Mouse (Mus musculus) hindbrain, embryonic 11.5 days (tissue): ENCODE results near the gene Cx3cl1. TPM values are rescaled to one million over a fixed set of nuclear protein-coding genes. Genes with fewer than 3 reads are reported as not detected.

Experiments
- ATAC-seq: fragments of 200-750 bp; cut with Nextera tagmentation; 2 replicates; pipeline ENCODE4 v1.8.0; 2017; ENCODE audit warnings: mild to moderate bottlenecking, moderate TSS enrichment, moderate library complexity; ENCODE audit not compliant: low FRiP score
- DNase-seq: peaks from one replicate; pipeline ENCODE4 v3.0.0-alpha.2; 2015; ENCODE audit warnings: low spot score
- H3K27ac ChIP-seq: fragments of 300-500 bp; sonication (generic); 2 replicates; pipeline ENCODE4 v1.5.1; 2014; ENCODE audit warnings: mild to moderate bottlenecking, low read depth, low read length
- H3K27me3 ChIP-seq: fragments of 300-500 bp; sonication (generic); 2 replicates; pipeline ENCODE4 v1.6.1; 2014; ENCODE audit warnings: mild to moderate bottlenecking, low read length, moderate library complexity, mixed read lengths; ENCODE audit not compliant: control insufficient read depth, insufficient read depth
- H3K36me3 ChIP-seq: fragments of 300-500 bp; sonication (generic); 2 replicates; pipeline ENCODE4 v1.6.1; 2014; ENCODE audit warnings: mild to moderate bottlenecking, low read length, moderate library complexity, mixed read lengths; ENCODE audit not compliant: control insufficient read depth, insufficient read depth
- H3K4me1 ChIP-seq: fragments of 300-500 bp; sonication (generic); replicated peaks from 2 replicates; pipeline ENCODE4 v1.6.1; 2014; ENCODE audit warnings: low read length, mixed read lengths; ENCODE audit not compliant: control insufficient read depth, insufficient read depth
- H3K4me2 ChIP-seq: fragments of 300-500 bp; sonication (generic); replicated peaks from 2 replicates; pipeline ENCODE4 v1.6.1; 2014; ENCODE audit warnings: mild to moderate bottlenecking, low read depth, low read length
- H3K4me3 ChIP-seq: fragments of 300-500 bp; sonication (generic); 2 replicates; pipeline ENCODE4 v1.5.1; 2014; ENCODE audit warnings: low read depth, low read length
- H3K9ac ChIP-seq: fragments of 300-500 bp; sonication (generic); 2 replicates; pipeline ENCODE4 v1.6.1; 2014; ENCODE audit warnings: low read depth, low read length
- H3K9me3 ChIP-seq: fragments of 300-500 bp; sonication (generic); 2 replicates; pipeline ENCODE4 v1.6.1; 2016; ENCODE audit warnings: low read length; ENCODE audit not compliant: control insufficient read depth
- WGBS: fragments of 180-500 bp; shearing (Covaris S2); extraction: QIAGEN DNeasy Blood & Tissue Kit; methylation state at CpG from one replicate; pipeline ENCODE4 v1.1.7; 2014; 5-methylcytosine and 5-hydroxymethylcytosine counted together
- polyA plus RNA-seq: library from polyadenylated mRNA; unstranded; fragments of >200 nt; fragmentation: Nextera tagmentation; extraction: Ambion mirVana; gene quantifications from 2 replicates; pipeline ENCODE4 v1.2.1, GENCODE M21; 2014

Gene Cx3cl1
- polyA plus RNA-seq, 1 experiment from 2014 or later, result 10.9 TPM

GRCm38 (mm10) chr8:94778895-94779533 is 7.2 kb downstream of the Cx3cl1 start:
- H3K27ac ChIP-seq, result no peak overlapping the region
- no peak overlapping the region for H3K9ac ChIP-seq
- H3K4me2 ChIP-seq, result no peak overlapping the region
- no peak overlapping the region for H3K4me3 ChIP-seq
- H3K9me3 ChIP-seq, result no peaks in the 10 kb centered on the region
- 75% methylated on average over 10 of the region's 10 CpGs for WGBS
- ATAC-seq (peak; percentile 50; the same call in 1 of the 2 replicates), DNase-seq (peak; percentile 19)
- no peaks in the 10 kb centered on the region for H3K36me3 ChIP-seq
- H3K27me3 ChIP-seq, result no peaks in the 10 kb centered on the region
- no peaks in the 10 kb centered on the region; the same call in 1 of the 2 replicates for H3K4me1 ChIP-seq

- H3K4me2 ChIP-seq, result no peak overlapping the region
- no peak overlapping the region for H3K9ac ChIP-seq
- H3K27me3 ChIP-seq, result no peaks in the 10 kb centered on the region
- no peak for ATAC-seq
- no peaks in the 10 kb centered on the region; the same call in 1 of the 2 replicates for H3K4me1 ChIP-seq
- no peak overlapping the region for H3K4me3 ChIP-seq
- H3K27ac ChIP-seq, result no peak overlapping the region
- DNase-seq, result no peak
- H3K36me3 ChIP-seq, result no peaks in the 10 kb centered on the region
- H3K9me3 ChIP-seq, result no peaks in the 10 kb centered on the region
- WGBS, result 95% methylated on average over 16 of the region's 16 CpGs
These were observed 7.9 kb downstream of the Cx3cl1 start for GRCm38 (mm10) chr8:94779534-94780294.

DNA sequence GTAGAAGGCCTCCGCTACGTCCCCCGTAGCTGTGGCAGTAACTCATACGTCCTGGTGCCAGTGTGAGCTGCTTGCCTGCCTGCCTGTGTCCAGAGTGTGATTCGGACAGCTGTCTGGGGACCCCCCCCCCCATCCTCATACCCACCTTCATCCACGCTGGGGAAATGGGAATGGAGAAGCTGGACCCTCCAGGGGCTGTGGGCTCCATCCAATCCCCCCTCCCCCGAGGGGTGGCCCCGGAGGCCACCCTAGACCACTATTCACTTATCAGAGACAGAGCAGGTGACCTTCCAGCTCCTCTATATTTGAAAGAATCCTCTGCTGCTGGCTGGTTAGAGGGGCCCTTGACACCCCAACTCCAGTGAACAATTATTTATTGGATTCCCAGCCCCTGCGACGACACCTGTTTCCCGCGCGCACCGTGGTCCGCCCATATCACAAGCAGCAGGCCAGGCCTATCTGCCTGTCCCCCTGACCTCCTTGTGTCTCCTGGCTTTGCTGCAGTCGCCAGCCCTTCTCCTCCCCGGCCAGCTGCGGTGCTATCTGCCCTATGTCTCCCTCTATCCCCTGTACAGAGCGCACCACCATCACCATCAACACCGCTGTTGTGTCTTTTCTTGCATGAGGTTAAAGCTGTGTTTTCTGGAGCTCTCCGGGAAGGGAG is 8.8 kb downstream of the Cx3cl1 start:
- H3K27ac ChIP-seq, result no peak overlapping the region
- H3K27me3 ChIP-seq, result no peaks in the 10 kb centered on the region
- H3K36me3 ChIP-seq, result no peaks in the 10 kb centered on the region
- H3K9ac ChIP-seq, result no peak overlapping the region
- no peaks in the 10 kb centered on the region; the same call in 1 of the 2 replicates for H3K4me1 ChIP-seq
- WGBS, result 79% methylated on average over 21 of the region's 21 CpGs
- no peak overlapping the region for H3K4me2 ChIP-seq
- no peaks in the 10 kb centered on the region for H3K9me3 ChIP-seq
- ATAC-seq (no peak), DNase-seq (no peak)
- no peak overlapping the region for H3K4me3 ChIP-seq

DNA sequence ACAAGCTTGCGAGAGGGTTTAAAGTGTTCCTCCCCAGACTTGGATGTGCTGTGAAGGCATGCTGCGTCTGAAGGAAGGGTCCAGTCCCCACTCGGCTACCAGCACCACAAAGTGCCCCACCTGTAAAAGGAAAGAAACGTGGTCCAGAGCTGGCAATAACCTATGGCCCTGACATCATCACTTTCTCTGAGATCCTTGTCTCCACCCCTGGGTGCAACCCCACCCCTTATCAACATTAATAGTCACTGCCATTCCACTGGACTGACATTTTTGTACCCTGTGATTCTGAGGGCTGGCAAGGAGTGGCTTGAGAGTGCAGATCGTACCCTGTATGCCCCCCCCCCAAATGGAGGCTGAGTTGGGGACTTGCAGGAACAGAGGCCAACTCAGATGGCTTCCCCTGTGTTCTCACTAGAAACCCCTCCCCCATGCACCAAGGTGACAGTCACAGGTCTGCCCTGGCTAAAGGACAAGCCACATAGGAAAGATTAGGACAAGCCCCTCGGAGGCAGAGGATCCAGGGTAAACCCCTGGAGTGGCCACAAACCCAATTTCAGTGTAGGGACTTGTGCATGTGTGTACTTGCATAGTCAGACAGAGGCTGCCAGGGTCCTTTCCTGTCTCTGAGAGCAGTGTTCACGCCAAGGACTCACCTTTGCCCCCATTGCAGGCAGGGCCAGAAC is 9.5 kb downstream of the Cx3cl1 start:
- Histone ChIP-seq H3K27ac (no peak overlapping the region), H3K4me3 (no peak overlapping the region), H3K36me3 (no peaks in the 10 kb centered on the region), H3K9ac (no peak overlapping the region), H3K4me1 (no peaks in the 10 kb centered on the region; the same call in 1 of the 2 replicates), H3K9me3 (no peaks in the 10 kb centered on the region), H3K4me2 (no peak overlapping the region), H3K27me3 (no peaks in the 10 kb centered on the region)
- ATAC-seq (no peak), DNase-seq (no peak)
- WGBS, result 61% methylated on average over 7 of the region's 7 CpGs

GRCm38 (mm10) chr8:94781838-94782235 is 10.0 kb downstream of the Cx3cl1 start:
- ATAC-seq (no peak; the same call in 1 of the 2 replicates), DNase-seq (peak; percentile 17)
- Histone ChIP-seq H3K4me2 (no peak overlapping the region), H3K27me3 (no peaks in the 10 kb centered on the region), H3K4me3 (no peak overlapping the region), H3K36me3 (no peaks in the 10 kb centered on the region), H3K9me3 (no peaks in the 10 kb centered on the region), H3K9ac (no peak overlapping the region), H3K27ac (no peak overlapping the region), H3K4me1 (no peaks in the 10 kb centered on the region; the same call in 1 of the 2 replicates)
- WGBS, result 9% methylated on average over 11 of the region's 11 CpGs

DNA sequence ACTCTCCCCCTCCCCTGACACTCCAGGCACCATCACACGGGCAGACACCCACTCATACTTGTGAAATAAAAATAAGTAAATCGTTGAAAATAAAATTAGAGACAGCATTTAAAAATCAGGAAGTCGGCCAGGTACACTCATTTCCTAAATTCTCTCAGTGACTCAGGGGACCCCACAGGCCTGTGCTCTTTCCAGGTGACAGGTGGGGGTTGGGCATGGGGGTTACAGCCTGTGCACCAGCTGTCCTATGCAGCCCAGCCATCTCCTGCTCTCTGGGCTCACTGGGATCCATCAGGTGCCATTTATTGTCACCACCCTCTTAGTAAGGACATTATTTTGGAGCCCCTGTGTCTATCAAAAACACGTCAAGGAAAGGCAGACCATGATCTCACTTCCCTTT is 12.1 kb downstream of the Cx3cl1 start:
- 79% methylated on average over 4 of the region's 4 CpGs for WGBS
- Histone ChIP-seq H3K9me3 (no peaks in the 10 kb centered on the region), H3K4me2 (no peak overlapping the region), H3K4me1 (no peaks in the 10 kb centered on the region), H3K4me3 (no peak overlapping the region), H3K27ac (no peak overlapping the region), H3K9ac (no peak overlapping the region), H3K36me3 (no peaks in the 10 kb centered on the region), H3K27me3 (no peaks in the 10 kb centered on the region)
- DNase-seq (no peak), ATAC-seq (no peak)

GRCm38 (mm10) chr8:94785247-94785985 is 13.6 kb downstream of the Cx3cl1 start:
- no peak overlapping the region for H3K27ac ChIP-seq
- no peaks in the 10 kb centered on the region for H3K4me1 ChIP-seq
- no peaks in the 10 kb centered on the region for H3K9me3 ChIP-seq

GRCm38 (mm10) chr8:94785995-94786595 is 14.3 kb downstream of the Cx3cl1 start:
- no peaks in the 10 kb centered on the region for H3K36me3 ChIP-seq
- no peak overlapping the region for H3K27ac ChIP-seq
- no peak for ATAC-seq
- no peaks in the 10 kb centered on the region for H3K27me3 ChIP-seq
- no peak overlapping the region for H3K4me3 ChIP-seq
- 72% methylated on average over 6 of the region's 6 CpGs for WGBS
- H3K9me3 ChIP-seq, result no peaks in the 10 kb centered on the region
- no peak overlapping the region for H3K9ac ChIP-seq
- no peak for DNase-seq
- H3K4me2 ChIP-seq, result no peak overlapping the region
- no peaks in the 10 kb centered on the region for H3K4me1 ChIP-seq

More at GRCm38 (mm10) chr8:94785247-94785985, 13.6 kb downstream of the Cx3cl1 start:
- Histone ChIP-seq H3K4me3 (no peak overlapping the region), H3K36me3 (no peaks in the 10 kb centered on the region), H3K9ac (no peak overlapping the region), H3K4me2 (no peak overlapping the region), H3K27me3 (no peaks in the 10 kb centered on the region)
- no peak for ATAC-seq
- DNase-seq, result no peak
- 70% methylated on average over 12 of the region's 12 CpGs for WGBS
